Mouse (Mus musculus) embryonic fibroblast, embryonic 13.5 days (primary cell): ENCODE results near the gene Hnf1a.

Source experiments
- CTCF ChIP-seq: IDR thresholded peaks from 2 replicates; pipeline ENCODE4 v1.5.1; 2011; ENCODE audit warnings: mild to moderate bottlenecking, control low read depth, low read length, moderate library complexity, borderline replicate concordance; ENCODE audit not compliant: insufficient read depth
- POLR2A ChIP-seq: IDR thresholded peaks from 2 replicates; pipeline ENCODE4 v1.6.1; 2011; ENCODE audit warnings: low read depth, mild to moderate bottlenecking, control low read depth, low read length, moderate library complexity

- TF ChIP-seq POLR2A (no peak), CTCF (no peak)
Measured at GRCm38 (mm10) chr5:114982001-114982400, 11.1 kb upstream of the Hnf1a start.
